Mouse (Mus musculus): ENCODE results near the gene Sertad4.

DNA sequence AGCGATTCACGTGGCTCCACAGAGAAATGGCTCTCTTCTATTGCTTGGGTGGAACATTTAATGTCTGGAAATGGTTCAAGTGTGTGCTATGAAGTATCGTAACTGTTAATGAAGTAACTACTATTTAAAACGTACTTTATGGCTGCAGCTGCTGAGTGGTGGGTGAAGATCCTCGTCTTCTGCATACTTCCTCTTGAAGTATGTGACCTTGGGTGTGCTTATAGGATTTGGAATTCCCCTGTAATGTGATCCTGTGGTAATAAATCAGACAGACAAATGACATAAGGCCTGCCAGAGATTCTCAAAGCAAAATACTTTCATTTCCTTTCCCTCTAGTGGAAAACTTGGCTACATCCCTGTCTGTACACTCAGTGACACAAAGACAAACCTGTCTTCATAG lies 5.9 kb downstream of the Sertad4 start:
- TF ChIP-seq ZNF384 (IDR thresholded peaks at IDR 0.05; ENCODE audit: low read depth, low read length) (no peak), MAFK (IDR thresholded peaks at IDR 0.05; ENCODE audit: insufficient read depth, low read depth, low read length) (no peak), ZC3H11A (IDR thresholded peaks at IDR 0.05; ENCODE audit: borderline replicate concordance, low read depth, low read length) (no peak), CHD2 (IDR thresholded peaks at IDR 0.05; ENCODE audit: low read depth, low read length) (no peak)

All from ES-E14 (cell line).